Mouse (Mus musculus): ENCODE measurements around the gene Lysmd2. TPM values are rescaled to one million over a fixed set of nuclear protein-coding genes. Genes with fewer than 3 reads are reported as not detected.
"Not testable (repeated sequence)": the region's sequence is repeated elsewhere in the genome, so short reads cannot be mapped to it uniquely, and the experiment has no call there.

The Lysmd2 gene
- total and polyA plus RNA-seq, 3 experiments: 0.22 TPM; not detected in 2

- TF ChIP-seq GATA1 (IDR thresholded peaks at IDR 0.05; ENCODE audit: borderline replicate concordance, low read length): no peak
- TF ChIP-seq POLR2AphosphoS5 (IDR thresholded peaks at IDR 0.05; ENCODE audit: insufficient replicate concordance, low read depth, low read length): no peak
- TF ChIP-seq TAL1 (conservative IDR thresholded peaks at IDR 0.05; ENCODE audit: low read depth, low read length): no peak
- no peak for TF ChIP-seq GATA2 (IDR thresholded peaks at IDR 0.05; ENCODE audit: borderline replicate concordance, low read depth, low read length)
- TF ChIP-seq CTCF (IDR thresholded peaks at IDR 0.05; ENCODE audit: low read depth, low read length): no peak
- H3K36me3 ChIP-seq (replicated peaks): no peaks in the 10 kb centered on the region
- ATAC-seq (ENCODE audit: extremely low read depth, insufficient number of reproducible peaks, low FRiP score, poor library complexity, severe bottlenecking) (no peak), DNase-seq (ENCODE audit: low spot score) (no peak)
- H3K4me1 ChIP-seq (ENCODE audit: insufficient read depth, low read depth, low read length): no peaks in the 10 kb centered on the region
- H3K4me3 ChIP-seq (ENCODE audit: low read depth, low read length): no peak overlapping the region
- H3K27me3 ChIP-seq (ENCODE audit: insufficient read depth, low read length): no peaks in the 10 kb centered on the region
- H3K9me3 ChIP-seq (replicated peaks): no peaks in the 10 kb centered on the region
Observed at GRCm38 (mm10) chr9:75633603-75634002, 8.1 kb downstream of the Lysmd2 start.

- no peak overlapping the region for H3K4me3 ChIP-seq (ENCODE audit: low read depth, low read length)
- DNase-seq (ENCODE audit: low spot score): no peak
- ATAC-seq (ENCODE audit: extremely low read depth, insufficient number of reproducible peaks, low FRiP score, poor library complexity, severe bottlenecking): no peak
- no peaks in the 10 kb centered on the region for H3K4me1 ChIP-seq (ENCODE audit: insufficient read depth, low read depth, low read length)
- H3K27me3 ChIP-seq (ENCODE audit: insufficient read depth, low read length): no peaks in the 10 kb centered on the region
- H3K36me3 ChIP-seq (replicated peaks): no peaks in the 10 kb centered on the region
- TF ChIP-seq TAL1 (conservative IDR thresholded peaks at IDR 0.05; ENCODE audit: low read depth, low read length) (no peak), POLR2AphosphoS5 (IDR thresholded peaks at IDR 0.05; ENCODE audit: insufficient replicate concordance, low read depth, low read length) (no peak), GATA1 (IDR thresholded peaks at IDR 0.05; ENCODE audit: borderline replicate concordance, low read length) (no peak), CTCF (IDR thresholded peaks at IDR 0.05; ENCODE audit: low read depth, low read length) (no peak), GATA2 (IDR thresholded peaks at IDR 0.05; ENCODE audit: borderline replicate concordance, low read depth, low read length) (no peak)
- no peaks in the 10 kb centered on the region for H3K9me3 ChIP-seq (replicated peaks)
Observed at GRCm38 (mm10) chr9:75634226-75634625, 8.7 kb downstream of the Lysmd2 start.

- Histone ChIP-seq H3K4me3 (ENCODE audit: low read depth, low read length) (no peak overlapping the region), H3K36me3 (replicated peaks) (no peaks in the 10 kb centered on the region), H3K9me3 (replicated peaks) (no peaks in the 10 kb centered on the region; the same call in 1 of the 2 replicates), H3K4me1 (ENCODE audit: insufficient read depth, low read depth, low read length) (no peaks in the 10 kb centered on the region), H3K27me3 (ENCODE audit: insufficient read depth, low read length) (no peaks in the 10 kb centered on the region)
- TF ChIP-seq GATA2 (IDR thresholded peaks at IDR 0.05; ENCODE audit: borderline replicate concordance, low read depth, low read length): no peak
- no peak for TF ChIP-seq CTCF (IDR thresholded peaks at IDR 0.05; ENCODE audit: low read depth, low read length)
- no peak for TF ChIP-seq POLR2AphosphoS5 (IDR thresholded peaks at IDR 0.05; ENCODE audit: insufficient replicate concordance, low read depth, low read length)
- TF ChIP-seq GATA1 (IDR thresholded peaks at IDR 0.05; ENCODE audit: borderline replicate concordance, low read length): no peak
- TF ChIP-seq TAL1 (conservative IDR thresholded peaks at IDR 0.05; ENCODE audit: low read depth, low read length): no peak
- DNase-seq (ENCODE audit: low spot score) (no peak), ATAC-seq (ENCODE audit: extremely low read depth, insufficient number of reproducible peaks, low FRiP score, poor library complexity, severe bottlenecking) (no peak)
Observed at GRCm38 (mm10) chr9:75645405-75645804, 19.9 kb downstream of the Lysmd2 start.

GRCm38 (mm10) chr9:75653981-75654911 is 28.7 kb downstream of the Lysmd2 start:
- H3K27me3 ChIP-seq (ENCODE audit: insufficient read depth, low read length): no peaks in the 10 kb centered on the region
- ATAC-seq (ENCODE audit: extremely low read depth, insufficient number of reproducible peaks, low FRiP score, poor library complexity, severe bottlenecking) (peak; percentile 81), DNase-seq (ENCODE audit: low spot score) (peak; percentile 11)
- H3K4me1 ChIP-seq (ENCODE audit: insufficient read depth, low read depth, low read length): peaks cover 10% of the 10 kb centered on the region
- no peaks in the 10 kb centered on the region for H3K36me3 ChIP-seq (replicated peaks)
- no peak for TF ChIP-seq CTCF (IDR thresholded peaks at IDR 0.05; ENCODE audit: low read depth, low read length)
- H3K9me3 ChIP-seq (replicated peaks): no peaks in the 10 kb centered on the region
- no peak overlapping the region for H3K4me3 ChIP-seq (ENCODE audit: low read depth, low read length)

GRCm38 (mm10) chr9:75656456-75656855 is 30.9 kb downstream of the Lysmd2 start:
- not testable (repeated sequence) for H3K27me3 ChIP-seq (ENCODE audit: insufficient read depth, low read length); DNase-seq (ENCODE audit: low spot score); H3K4me3 ChIP-seq (ENCODE audit: low read depth, low read length); ATAC-seq (ENCODE audit: extremely low read depth, insufficient number of reproducible peaks, low FRiP score, poor library complexity, severe bottlenecking); H3K36me3 ChIP-seq (replicated peaks); H3K9me3 ChIP-seq (replicated peaks)
- H3K4me1 ChIP-seq (ENCODE audit: insufficient read depth, low read depth, low read length): peaks cover 15% of the 10 kb centered on the region

GRCm38 (mm10) chr9:75660917-75661316 is 35.4 kb downstream of the Lysmd2 start:
- TF ChIP-seq POLR2AphosphoS5 (IDR thresholded peaks at IDR 0.05; ENCODE audit: insufficient replicate concordance, low read depth, low read length): no peak
- peak; percentile 74 for TF ChIP-seq TAL1 (conservative IDR thresholded peaks at IDR 0.05; ENCODE audit: low read depth, low read length)
- no peak for TF ChIP-seq CTCF (IDR thresholded peaks at IDR 0.05; ENCODE audit: low read depth, low read length)
- no peak for DNase-seq (ENCODE audit: low spot score)
- no peaks in the 10 kb centered on the region for H3K9me3 ChIP-seq (replicated peaks)

More at GRCm38 (mm10) chr9:75660917-75661316, 35.4 kb downstream of the Lysmd2 start:
- ATAC-seq (ENCODE audit: extremely low read depth, insufficient number of reproducible peaks, low FRiP score, poor library complexity, severe bottlenecking): peak; percentile 76
- Histone ChIP-seq H3K4me3 (ENCODE audit: low read depth, low read length) (no peak overlapping the region), H3K27me3 (ENCODE audit: insufficient read depth, low read length) (no peaks in the 10 kb centered on the region), H3K4me1 (ENCODE audit: insufficient read depth, low read depth, low read length) (peaks cover 5% of the 10 kb centered on the region; the same call in 1 of the 2 replicates), H3K36me3 (replicated peaks) (no peaks in the 10 kb centered on the region)

All from G1E (cell line).